Mouse (Mus musculus): ENCODE measurements at regions not wholly inside any gene's neighbourhood (a gene's known extent, or its start where the extent isn't known, plus 50 kb on each side); places are given as distances from the start of the nearest gene placed in this dataset.
A peak's percentile ranks its signal among the peaks of the same experiment; 100 is the strongest.

GRCm38 (mm10) chr8:95979223-95979622 is 90.9 kb upstream of the Got2 start:
- DNase-seq (ENCODE audit: low spot score) = no peak

- DNase-seq (ENCODE audit: low spot score) = no peak
These were observed 86.5 kb upstream of the Got2 start for GRCm38 (mm10) chr8:95974889-95975288.

GRCm38 (mm10) chr8:95974231-95974630 is 85.9 kb upstream of the Got2 start:
- no peak for DNase-seq (ENCODE audit: low spot score)

GRCm38 (mm10) chr8:95973571-95973970 is 85.2 kb upstream of the Got2 start:
- no peak for DNase-seq (ENCODE audit: low spot score)

- DNase-seq (ENCODE audit: low spot score) = no peak
These were observed 80.5 kb upstream of the Got2 start for GRCm38 (mm10) chr8:95968828-95969227.

GRCm38 (mm10) chr8:95966430-95966829 is 78.1 kb upstream of the Got2 start:
- DNase-seq (ENCODE audit: low spot score) = no peak

- no peak for DNase-seq (ENCODE audit: low spot score)
These were observed 63.9 kb upstream of the Got2 start for GRCm38 (mm10) chr8:95952257-95952656.

GRCm38 (mm10) chr8:95951794-95952193 is 63.4 kb upstream of the Got2 start:
- DNase-seq (ENCODE audit: low spot score) = peak; percentile 66

Data from layer of hippocampus, adult 11-12 months (tissue).